Mouse (Mus musculus): ENCODE measurements around the gene Pax2. TPM values are rescaled to one million over a fixed set of nuclear protein-coding genes. Genes with fewer than 3 reads are reported as not detected.

Gene Pax2
- polyA plus RNA-seq, 1 experiment = not detected

- Histone ChIP-seq H3K4me3 (ENCODE audit: extremely low read depth, insufficient read depth, insufficient read length) (no peak overlapping the region), H3K27me3 (ENCODE audit: control insufficient read depth, insufficient read depth, low read length) (peaks cover 43% of the 10 kb centered on the region)
Measured at GRCm38 (mm10) chr19:44760259-44761131, 4.7 kb downstream of the Pax2 start.

GRCm38 (mm10) chr19:44762121-44762621, 6.3 kb downstream of the Pax2 start:
- Histone ChIP-seq H3K4me3 (ENCODE audit: extremely low read depth, insufficient read depth, insufficient read length) (no peak overlapping the region), H3K27me3 (ENCODE audit: control insufficient read depth, insufficient read depth, low read length) (peaks cover 32% of the 10 kb centered on the region), H3K4me1 (ENCODE audit: control insufficient read depth, insufficient read depth, insufficient read length) (no peaks in the 10 kb centered on the region; the same call in 1 of the 2 replicates), H3K36me3 (ENCODE audit: control insufficient read depth, insufficient read depth, low read length) (no peaks in the 10 kb centered on the region), H3K27ac (ENCODE audit: insufficient read depth, low read length) (no peak overlapping the region)
- no peak for DNase-seq (ENCODE audit: low read depth in 1 of 2, low spot score in 2 of 2)
- no peak for TF ChIP-seq POLR2A (IDR thresholded peaks at IDR 0.05; ENCODE audit: low read depth, low read length)
- TF ChIP-seq CTCF (IDR thresholded peaks at IDR 0.05; ENCODE audit: extremely low read depth, insufficient read depth, insufficient read length, insufficient replicate concordance) = no peak
- 40% methylated on average over 7 of the region's 7 CpGs for WGBS

More at GRCm38 (mm10) chr19:44760259-44761131, 4.7 kb downstream of the Pax2 start:
- H3K27ac ChIP-seq (ENCODE audit: insufficient read depth, low read length) = no peak overlapping the region
- H3K36me3 ChIP-seq (ENCODE audit: control insufficient read depth, insufficient read depth, low read length) = no peaks in the 10 kb centered on the region
- WGBS = 8% methylated on average over 39 of the region's 39 CpGs
- DNase-seq (ENCODE audit: low read depth in 1 of 2, low spot score in 2 of 2) = no peak
- TF ChIP-seq CTCF (IDR thresholded peaks at IDR 0.05; ENCODE audit: extremely low read depth, insufficient read depth, insufficient read length, insufficient replicate concordance) = no peak
- TF ChIP-seq POLR2A (IDR thresholded peaks at IDR 0.05; ENCODE audit: low read depth, low read length) = no peak
- H3K4me1 ChIP-seq (ENCODE audit: control insufficient read depth, insufficient read depth, insufficient read length) = peaks cover 3% of the 10 kb centered on the region

GRCm38 (mm10) chr19:44770268-44771050, 14.6 kb downstream of the Pax2 start:
- TF ChIP-seq CTCF (IDR thresholded peaks at IDR 0.05; ENCODE audit: extremely low read depth, insufficient read depth, insufficient read length, insufficient replicate concordance) (no peak), POLR2A (IDR thresholded peaks at IDR 0.05; ENCODE audit: low read depth, low read length) (no peak)
- Histone ChIP-seq H3K27ac (ENCODE audit: insufficient read depth, low read length) (no peak overlapping the region), H3K36me3 (ENCODE audit: control insufficient read depth, insufficient read depth, low read length) (no peaks in the 10 kb centered on the region), H3K4me1 (ENCODE audit: control insufficient read depth, insufficient read depth, insufficient read length) (no peaks in the 10 kb centered on the region), H3K4me3 (ENCODE audit: extremely low read depth, insufficient read depth, insufficient read length) (no peak overlapping the region), H3K27me3 (ENCODE audit: control insufficient read depth, insufficient read depth, low read length) (no peaks in the 10 kb centered on the region)
- 46% methylated on average over 6 of the region's 6 CpGs for WGBS
- DNase-seq (ENCODE audit: low read depth in 1 of 2, low spot score in 2 of 2) = no peak

GRCm38 (mm10) chr19:44771499-44771898, 15.7 kb downstream of the Pax2 start:
- Histone ChIP-seq H3K27ac (ENCODE audit: insufficient read depth, low read length) (no peak overlapping the region), H3K4me3 (ENCODE audit: extremely low read depth, insufficient read depth, insufficient read length) (no peak overlapping the region), H3K27me3 (ENCODE audit: control insufficient read depth, insufficient read depth, low read length) (no peaks in the 10 kb centered on the region), H3K4me1 (ENCODE audit: control insufficient read depth, insufficient read depth, insufficient read length) (no peaks in the 10 kb centered on the region), H3K36me3 (ENCODE audit: control insufficient read depth, insufficient read depth, low read length) (no peaks in the 10 kb centered on the region)
- WGBS = 92% methylated on average over 13 of the region's 13 CpGs
- TF ChIP-seq POLR2A (IDR thresholded peaks at IDR 0.05; ENCODE audit: low read depth, low read length) (no peak), CTCF (IDR thresholded peaks at IDR 0.05; ENCODE audit: extremely low read depth, insufficient read depth, insufficient read length, insufficient replicate concordance) (no peak)
- no peak for DNase-seq (ENCODE audit: low read depth in 1 of 2, low spot score in 2 of 2)

- Histone ChIP-seq H3K27ac (ENCODE audit: insufficient read depth, low read length) (no peak overlapping the region), H3K36me3 (ENCODE audit: control insufficient read depth, insufficient read depth, low read length) (no peaks in the 10 kb centered on the region), H3K27me3 (ENCODE audit: control insufficient read depth, insufficient read depth, low read length) (no peaks in the 10 kb centered on the region; the same call in 1 of the 2 replicates), H3K4me1 (ENCODE audit: control insufficient read depth, insufficient read depth, insufficient read length) (no peaks in the 10 kb centered on the region), H3K4me3 (ENCODE audit: extremely low read depth, insufficient read depth, insufficient read length) (no peak overlapping the region)
- DNase-seq (ENCODE audit: low read depth in 1 of 2, low spot score in 2 of 2) = no peak
- WGBS = 50% methylated on average over 3 of the region's 3 CpGs
- no peak for TF ChIP-seq POLR2A (IDR thresholded peaks at IDR 0.05; ENCODE audit: low read depth, low read length)
- TF ChIP-seq CTCF (IDR thresholded peaks at IDR 0.05; ENCODE audit: extremely low read depth, insufficient read depth, insufficient read length, insufficient replicate concordance) = no peak
Measured at GRCm38 (mm10) chr19:44781987-44782386, 26.1 kb downstream of the Pax2 start.

- no peak for DNase-seq (ENCODE audit: low read depth in 1 of 2, low spot score in 2 of 2)
- H3K4me1 ChIP-seq (ENCODE audit: control insufficient read depth, insufficient read depth, insufficient read length) = no peaks in the 10 kb centered on the region
- no peaks in the 10 kb centered on the region for H3K27me3 ChIP-seq (ENCODE audit: control insufficient read depth, insufficient read depth, low read length)
- TF ChIP-seq POLR2A (IDR thresholded peaks at IDR 0.05; ENCODE audit: low read depth, low read length) = no peak
- TF ChIP-seq CTCF (IDR thresholded peaks at IDR 0.05; ENCODE audit: extremely low read depth, insufficient read depth, insufficient read length, insufficient replicate concordance) = no peak
- no peak overlapping the region for H3K4me3 ChIP-seq (ENCODE audit: extremely low read depth, insufficient read depth, insufficient read length)
- H3K27ac ChIP-seq (ENCODE audit: insufficient read depth, low read length) = no peak overlapping the region
- no peaks in the 10 kb centered on the region for H3K36me3 ChIP-seq (ENCODE audit: control insufficient read depth, insufficient read depth, low read length)
- WGBS = 44% methylated on average over 4 of the region's 4 CpGs
Measured at GRCm38 (mm10) chr19:44784391-44784790, 28.5 kb downstream of the Pax2 start.

All from spleen, adult 2 months (tissue).